Mouse (Mus musculus): ENCODE data around the gene Plk5. TPM values are rescaled to one million over a fixed set of nuclear protein-coding genes. Genes with fewer than 3 reads are reported as not detected.
A peak's percentile ranks its signal among the peaks of the same experiment; 100 is the strongest.

The Plk5 gene
- polyA plus RNA-seq, 1 experiment from 2014 or later = 0.07 TPM

DNA sequence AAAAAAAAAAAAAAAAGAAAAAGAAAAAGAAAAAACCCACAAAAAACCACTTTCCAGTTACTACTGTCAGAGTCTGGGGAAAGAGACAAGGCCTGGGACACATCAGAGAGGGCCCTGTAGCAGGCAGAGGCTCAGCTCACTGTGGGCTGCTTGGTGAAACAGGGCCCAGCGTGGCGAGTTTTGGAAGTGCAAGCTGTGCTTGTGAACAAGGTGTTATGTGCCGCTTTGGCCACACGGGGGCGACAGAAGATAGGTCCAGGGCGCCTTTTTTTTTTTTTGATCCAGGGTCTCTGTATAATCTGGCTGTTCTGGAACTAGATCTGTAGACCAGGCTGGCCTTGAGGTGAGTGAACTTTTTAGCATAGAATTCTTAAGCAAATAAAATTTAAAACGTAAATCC, 19.9 kb downstream of the Plk5 start:
- 3% methylated on average over 7 of the region's 7 CpGs for WGBS
- no peak overlapping the region for H3K4me3 ChIP-seq (ENCODE audit: low read length)
- H3K4me2 ChIP-seq (ENCODE audit: low read depth, low read length) = no peak overlapping the region
- no peaks in the 10 kb centered on the region for H3K27me3 ChIP-seq (ENCODE audit: control insufficient read depth, insufficient read depth, low read length)
- H3K27ac ChIP-seq (ENCODE audit: low read length) = no peak overlapping the region
- no peaks in the 10 kb centered on the region for H3K4me1 ChIP-seq (ENCODE audit: control insufficient read depth, insufficient read depth, low read length)
- peaks cover 3% of the 10 kb centered on the region; the same call in 1 of the 2 replicates for H3K9me3 ChIP-seq (replicated peaks; ENCODE audit: control insufficient read depth, low read length)
- no peak overlapping the region for H3K9ac ChIP-seq (ENCODE audit: low read length)
- ATAC-seq (replicated peaks; ENCODE audit: extremely low read depth, insufficient read depth, low FRiP score) = no peak
- peaks cover 6% of the 10 kb centered on the region for H3K36me3 ChIP-seq (ENCODE audit: control insufficient read depth, insufficient read depth)

GRCm38 (mm10) chr10:80377716-80378115, 21.5 kb downstream of the Plk5 start:
- H3K27ac ChIP-seq (ENCODE audit: low read length) = no peak overlapping the region
- no peaks in the 10 kb centered on the region for H3K27me3 ChIP-seq (ENCODE audit: control insufficient read depth, insufficient read depth, low read length)
- peaks cover 19% of the 10 kb centered on the region for H3K36me3 ChIP-seq (ENCODE audit: control insufficient read depth, insufficient read depth)
- 45% methylated on average over 10 of the region's 10 CpGs for WGBS
- H3K4me2 ChIP-seq (ENCODE audit: low read depth, low read length) = no peak overlapping the region
- H3K9me3 ChIP-seq (replicated peaks; ENCODE audit: control insufficient read depth, low read length) = peaks cover 3% of the 10 kb centered on the region; the same call in 1 of the 2 replicates
- H3K4me1 ChIP-seq (ENCODE audit: control insufficient read depth, insufficient read depth, low read length) = no peaks in the 10 kb centered on the region
- no peak overlapping the region for H3K4me3 ChIP-seq (ENCODE audit: low read length)
- no peak overlapping the region for H3K9ac ChIP-seq (ENCODE audit: low read length)
- ATAC-seq (replicated peaks; ENCODE audit: extremely low read depth, insufficient read depth, low FRiP score) = no peak

GRCm38 (mm10) chr10:80382641-80383365, 26.5 kb downstream of the Plk5 start:
- no peaks in the 10 kb centered on the region for H3K27me3 ChIP-seq (ENCODE audit: control insufficient read depth, insufficient read depth, low read length)
- no peak for ATAC-seq (replicated peaks; ENCODE audit: extremely low read depth, insufficient read depth, low FRiP score)
- no peak overlapping the region for H3K9ac ChIP-seq (ENCODE audit: low read length)
- no peak overlapping the region for H3K27ac ChIP-seq (ENCODE audit: low read length)
- no peak overlapping the region for H3K4me2 ChIP-seq (ENCODE audit: low read depth, low read length)
- no peak overlapping the region for H3K4me3 ChIP-seq (ENCODE audit: low read length)
- H3K4me1 ChIP-seq (ENCODE audit: control insufficient read depth, insufficient read depth, low read length) = peaks cover 17% of the 10 kb centered on the region
- H3K9me3 ChIP-seq (replicated peaks; ENCODE audit: control insufficient read depth, low read length) = no peaks in the 10 kb centered on the region
- WGBS = 84% methylated on average over 7 of the region's 7 CpGs
- H3K36me3 ChIP-seq (ENCODE audit: control insufficient read depth, insufficient read depth) = peaks cover 28% of the 10 kb centered on the region

GRCm38 (mm10) chr10:80383431-80383830, 27.2 kb downstream of the Plk5 start:
- Histone ChIP-seq H3K36me3 (ENCODE audit: control insufficient read depth, insufficient read depth) (peaks cover 28% of the 10 kb centered on the region), H3K27me3 (ENCODE audit: control insufficient read depth, insufficient read depth, low read length) (no peaks in the 10 kb centered on the region), H3K4me2 (ENCODE audit: low read depth, low read length) (no peak overlapping the region), H3K27ac (ENCODE audit: low read length) (no peak overlapping the region), H3K9ac (ENCODE audit: low read length) (no peak overlapping the region), H3K9me3 (replicated peaks; ENCODE audit: control insufficient read depth, low read length) (no peaks in the 10 kb centered on the region), H3K4me1 (ENCODE audit: control insufficient read depth, insufficient read depth, low read length) (peaks cover 22% of the 10 kb centered on the region), H3K4me3 (ENCODE audit: low read length) (no peak overlapping the region)
- no peak for ATAC-seq (replicated peaks; ENCODE audit: extremely low read depth, insufficient read depth, low FRiP score)
- 66% methylated on average over 4 of the region's 4 CpGs for whole genome bisulfite sequencing

- H3K9ac ChIP-seq (ENCODE audit: low read length) = no peak overlapping the region
- 90% methylated on average over 4 of the region's 4 CpGs for WGBS
- peaks cover 28% of the 10 kb centered on the region for H3K36me3 ChIP-seq (ENCODE audit: control insufficient read depth, insufficient read depth)
Measured at GRCm38 (mm10) chr10:80384115-80384639, 27.9 kb downstream of the Plk5 start.

GRCm38 (mm10) chr10:80384709-80385108, 28.4 kb downstream of the Plk5 start:
- H3K4me3 ChIP-seq (ENCODE audit: low read length) = peak overlapping the region; percentile 75
- H3K9ac ChIP-seq (ENCODE audit: low read length) = no peak overlapping the region; the same call in 1 of the 2 replicates

More at GRCm38 (mm10) chr10:80384115-80384639, 27.9 kb downstream of the Plk5 start:
- Histone ChIP-seq H3K4me3 (ENCODE audit: low read length) (no peak overlapping the region), H3K27ac (ENCODE audit: low read length) (no peak overlapping the region), H3K4me1 (ENCODE audit: control insufficient read depth, insufficient read depth, low read length) (peaks cover 22% of the 10 kb centered on the region), H3K27me3 (ENCODE audit: control insufficient read depth, insufficient read depth, low read length) (no peaks in the 10 kb centered on the region), H3K9me3 (replicated peaks; ENCODE audit: control insufficient read depth, low read length) (no peaks in the 10 kb centered on the region), H3K4me2 (ENCODE audit: low read depth, low read length) (no peak overlapping the region)
- no peak for ATAC-seq (replicated peaks; ENCODE audit: extremely low read depth, insufficient read depth, low FRiP score)

DNA sequence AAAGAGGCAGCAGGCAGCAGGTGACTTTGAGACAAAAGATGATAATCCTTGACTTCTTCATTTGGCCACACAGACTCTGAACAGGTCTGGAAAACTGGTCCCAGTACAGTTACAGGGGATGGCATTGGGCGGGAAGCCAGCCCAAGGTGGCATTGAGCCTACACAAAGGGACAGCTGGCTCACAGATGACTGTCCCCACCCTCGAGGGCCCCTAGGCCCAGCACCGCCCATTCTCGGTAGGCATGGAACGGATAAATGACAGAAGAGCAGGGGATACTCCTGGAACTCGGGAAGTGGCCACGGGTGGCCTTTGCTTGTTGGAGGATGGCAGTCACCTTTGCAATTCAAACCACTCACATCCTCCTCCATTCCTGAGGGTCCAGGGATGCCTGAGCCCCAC, 29.1 kb downstream of the Plk5 start:
- Histone ChIP-seq H3K27ac (ENCODE audit: low read length) (peak overlapping the region; percentile 44; the same call in 1 of the 2 replicates), H3K4me3 (ENCODE audit: low read length) (peak overlapping the region; percentile 75), H3K4me1 (ENCODE audit: control insufficient read depth, insufficient read depth, low read length) (peaks cover 22% of the 10 kb centered on the region), H3K36me3 (ENCODE audit: control insufficient read depth, insufficient read depth) (peaks cover 28% of the 10 kb centered on the region), H3K9me3 (replicated peaks; ENCODE audit: control insufficient read depth, low read length) (no peaks in the 10 kb centered on the region), H3K27me3 (ENCODE audit: control insufficient read depth, insufficient read depth, low read length) (no peaks in the 10 kb centered on the region), H3K9ac (ENCODE audit: low read length) (peak overlapping the region; percentile 87), H3K4me2 (ENCODE audit: low read depth, low read length) (peak overlapping the region; percentile 98)
- ATAC-seq (replicated peaks; ENCODE audit: extremely low read depth, insufficient read depth, low FRiP score) = no peak
- WGBS = 27% methylated on average over 7 of the region's 7 CpGs

More at GRCm38 (mm10) chr10:80384709-80385108, 28.4 kb downstream of the Plk5 start:
- Histone ChIP-seq H3K27me3 (ENCODE audit: control insufficient read depth, insufficient read depth, low read length) (no peaks in the 10 kb centered on the region), H3K36me3 (ENCODE audit: control insufficient read depth, insufficient read depth) (peaks cover 28% of the 10 kb centered on the region), H3K4me2 (ENCODE audit: low read depth, low read length) (peak overlapping the region; percentile 98), H3K27ac (ENCODE audit: low read length) (no peak overlapping the region), H3K4me1 (ENCODE audit: control insufficient read depth, insufficient read depth, low read length) (peaks cover 22% of the 10 kb centered on the region), H3K9me3 (replicated peaks; ENCODE audit: control insufficient read depth, low read length) (no peaks in the 10 kb centered on the region)
- 65% methylated on average over 7 of the region's 7 CpGs for WGBS
- no peak for ATAC-seq (replicated peaks; ENCODE audit: extremely low read depth, insufficient read depth, low FRiP score)

- peaks cover 24% of the 10 kb centered on the region for H3K36me3 ChIP-seq (ENCODE audit: control insufficient read depth, insufficient read depth)
- no peaks in the 10 kb centered on the region for H3K27me3 ChIP-seq (ENCODE audit: control insufficient read depth, insufficient read depth, low read length)
- no peaks in the 10 kb centered on the region for H3K9me3 ChIP-seq (replicated peaks; ENCODE audit: control insufficient read depth, low read length)
- H3K27ac ChIP-seq (ENCODE audit: low read length) = peak overlapping the region; percentile 44
- ATAC-seq (replicated peaks; ENCODE audit: extremely low read depth, insufficient read depth, low FRiP score) = 0 out of 2 replicates have a peak, but pooled peaks have one; percentile 23
- peaks cover 22% of the 10 kb centered on the region for H3K4me1 ChIP-seq (ENCODE audit: control insufficient read depth, insufficient read depth, low read length)
- H3K4me3 ChIP-seq (ENCODE audit: low read length) = peak overlapping the region; percentile 75
- peak overlapping the region; percentile 87 for H3K9ac ChIP-seq (ENCODE audit: low read length)
- 4% methylated on average over 34 of the region's 34 CpGs for WGBS
- H3K4me2 ChIP-seq (ENCODE audit: low read depth, low read length) = peak overlapping the region; percentile 98
Measured at GRCm38 (mm10) chr10:80385811-80386734, 29.8 kb downstream of the Plk5 start.

All from heart, embryonic 16.5 days (tissue).